Mouse (Mus musculus) E14TG2a.4 (cell line): ENCODE results near the gene Vps8.

ENCODE experiments used
- H3K27me3 ChIP-seq: 2 replicates; pipeline ENCODE4 v1.6.1; 2014; ENCODE audit warnings: low read length, control low read depth; ENCODE audit not compliant: insufficient read depth
- H3K36me3 ChIP-seq: 2 replicates; pipeline ENCODE4 v1.6.1; 2014; ENCODE audit warnings: low read length, control low read depth; ENCODE audit not compliant: insufficient read depth
- H3K4me1 ChIP-seq: replicated peaks from 2 replicates; pipeline ENCODE4 v1.6.1; 2014; ENCODE audit warnings: low read depth, low read length, control low read depth
- H3K4me3 ChIP-seq: replicated peaks from 2 replicates; pipeline ENCODE4 v1.5.1; 2014; ENCODE audit warnings: mild to moderate bottlenecking, low read length
- H3K9me3 ChIP-seq: 2 replicates; pipeline ENCODE4 v1.6.1; 2014; ENCODE audit warnings: low read length, control low read depth
- CTCF ChIP-seq: conservative IDR thresholded peaks from 2 replicates; pipeline ENCODE4 v1.5.1; 2014; ENCODE audit warnings: low read length
- NANOG ChIP-seq: IDR thresholded peaks from 2 replicates; pipeline ENCODE4 v1.6.1; 2014; ENCODE audit warnings: borderline replicate concordance, low read length, mixed read lengths
- POU5F1 ChIP-seq: IDR thresholded peaks from 2 replicates; pipeline ENCODE4 v1.6.1; 2014; ENCODE audit warnings: low read length, borderline replicate concordance

Vps8 gene

DNA sequence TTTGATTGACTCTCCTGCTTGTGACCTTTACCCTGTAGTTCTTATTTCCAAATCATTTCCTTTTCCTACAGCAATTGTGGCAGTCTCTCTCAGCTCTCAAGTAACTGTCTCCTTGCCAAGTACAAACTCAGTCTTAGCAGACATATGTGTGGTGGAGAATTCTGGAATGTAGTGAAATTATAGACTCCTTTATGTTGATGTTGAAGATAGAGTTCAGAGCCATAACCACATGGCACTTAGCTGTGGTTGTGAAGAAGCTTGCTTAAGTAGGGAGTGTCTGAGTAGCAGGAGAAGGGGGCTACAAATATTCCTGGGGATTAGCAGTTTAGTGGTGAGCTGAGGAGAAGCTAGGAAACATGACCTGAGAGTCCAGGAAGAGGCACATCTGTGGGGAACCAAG, 18.1 kb downstream of the Vps8 start:
- Histone ChIP-seq H3K36me3 (peaks cover 23% of the 10 kb centered on the region), H3K4me3 (no peak overlapping the region), H3K4me1 (peaks cover 4% of the 10 kb centered on the region), H3K9me3 (no peaks in the 10 kb centered on the region), H3K27me3 (no peaks in the 10 kb centered on the region)
- no peak for TF ChIP-seq POU5F1
- no peak for TF ChIP-seq CTCF
- TF ChIP-seq NANOG, result no peak

DNA sequence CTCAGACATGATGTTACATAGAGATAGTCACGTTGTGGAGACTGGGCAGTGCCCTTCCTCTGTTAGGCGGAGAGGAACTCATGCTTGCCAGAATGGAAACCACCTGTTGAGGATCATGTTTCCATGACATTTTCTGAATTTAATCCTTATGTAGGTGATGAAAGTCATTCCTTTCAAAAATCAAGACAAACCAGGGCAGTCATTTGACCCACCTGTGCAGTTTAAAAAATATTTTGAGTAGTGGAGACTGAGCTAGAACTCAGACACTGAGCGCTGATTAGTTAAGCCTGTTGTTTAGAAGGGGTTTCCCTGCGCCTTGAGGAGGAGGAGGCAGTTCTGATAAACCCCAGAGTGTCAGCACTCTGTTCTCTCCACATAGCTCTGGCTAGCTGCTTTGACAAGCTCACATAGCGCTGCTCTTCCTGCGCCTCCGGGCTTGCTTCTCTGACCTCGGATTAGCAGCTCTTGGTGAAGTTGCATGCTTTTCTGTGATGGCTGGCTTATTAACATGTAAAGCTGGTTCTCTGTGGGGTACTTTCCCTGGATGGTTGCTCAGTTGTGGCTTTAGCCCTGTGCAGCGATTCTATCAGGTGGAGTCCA, 22.2 kb downstream of the Vps8 start:
- Histone ChIP-seq H3K36me3 (peaks cover 20% of the 10 kb centered on the region), H3K9me3 (no peaks in the 10 kb centered on the region), H3K4me1 (peaks cover 8% of the 10 kb centered on the region), H3K4me3 (no peak overlapping the region), H3K27me3 (no peaks in the 10 kb centered on the region)
- TF ChIP-seq NANOG (no peak), CTCF (no peak), POU5F1 (no peak)

DNA sequence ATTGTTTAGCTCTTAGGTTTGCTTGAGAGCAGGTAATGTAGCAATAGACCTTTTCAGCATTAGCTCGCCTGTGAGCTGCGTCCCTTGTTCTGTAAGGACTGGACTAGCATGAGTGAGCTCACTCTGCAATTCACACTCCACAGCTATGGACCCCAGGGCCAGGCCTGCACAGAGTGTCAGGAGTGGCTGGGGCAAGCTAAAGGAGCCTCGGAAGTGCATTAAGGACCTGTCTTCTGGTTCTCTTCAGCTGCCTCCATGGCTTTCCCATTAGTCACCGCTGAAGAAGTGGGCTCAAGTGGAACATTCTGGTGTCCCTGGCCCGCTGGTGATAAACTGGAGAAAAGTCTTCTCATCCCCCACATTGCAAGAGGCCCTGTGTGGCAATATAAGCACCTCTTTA, 24.5 kb downstream of the Vps8 start:
- Histone ChIP-seq H3K36me3 (peaks cover 15% of the 10 kb centered on the region), H3K4me1 (peaks cover 8% of the 10 kb centered on the region), H3K4me3 (no peak overlapping the region), H3K9me3 (no peaks in the 10 kb centered on the region), H3K27me3 (no peaks in the 10 kb centered on the region)
- TF ChIP-seq POU5F1 (no peak), CTCF (no peak), NANOG (no peak)

DNA sequence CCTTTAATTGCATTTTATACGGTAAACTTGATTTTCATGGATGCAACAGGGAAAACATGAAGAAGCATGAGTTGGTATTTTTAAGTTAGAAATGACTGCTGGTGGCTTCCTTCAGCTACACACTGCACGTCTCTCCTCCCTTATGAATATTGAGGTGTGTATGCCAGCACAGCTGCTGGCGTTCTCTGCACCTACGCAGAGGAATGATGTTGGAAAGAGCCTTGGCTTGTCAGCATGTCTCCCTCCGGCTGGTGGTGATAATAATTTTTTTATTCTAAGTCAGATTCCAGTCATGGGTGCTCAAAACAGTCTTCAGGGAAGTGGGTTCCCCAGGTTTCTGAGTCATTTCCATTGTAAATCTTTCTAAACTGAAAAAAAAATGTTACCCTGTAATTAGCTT, 25.5 kb downstream of the Vps8 start:
- H3K4me3 ChIP-seq, result no peak overlapping the region
- TF ChIP-seq NANOG (no peak), CTCF (no peak)
- peaks cover 5% of the 10 kb centered on the region for H3K36me3 ChIP-seq
- no peaks in the 10 kb centered on the region for H3K27me3 ChIP-seq
- no peaks in the 10 kb centered on the region for H3K9me3 ChIP-seq
- H3K4me1 ChIP-seq, result peaks cover 8% of the 10 kb centered on the region

DNA sequence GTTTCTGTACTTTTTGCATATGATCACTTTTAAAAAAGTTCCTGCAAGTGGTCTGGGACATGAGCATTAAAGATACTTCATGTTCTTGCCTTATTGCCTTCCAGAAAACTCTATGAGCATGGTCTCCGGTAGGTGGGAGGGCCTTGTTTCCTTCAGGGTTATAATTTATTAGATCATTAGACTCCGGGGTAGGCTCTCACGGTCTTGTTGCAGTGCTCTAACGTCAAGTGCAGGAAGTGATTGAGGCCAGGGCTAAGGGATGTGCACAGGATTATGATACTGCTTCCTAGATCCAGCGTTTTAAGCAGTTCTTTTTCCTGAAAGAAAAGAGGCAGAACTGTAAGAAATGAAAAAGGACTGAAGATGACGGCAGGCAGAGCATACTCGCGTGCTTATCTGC, 27.0 kb downstream of the Vps8 start:
- H3K4me3 ChIP-seq, result no peak overlapping the region
- no peaks in the 10 kb centered on the region for H3K36me3 ChIP-seq
- peaks cover 8% of the 10 kb centered on the region for H3K4me1 ChIP-seq
- TF ChIP-seq CTCF (no peak), NANOG (no peak), POU5F1 (no peak)
- H3K9me3 ChIP-seq, result no peaks in the 10 kb centered on the region
- H3K27me3 ChIP-seq, result no peaks in the 10 kb centered on the region

DNA sequence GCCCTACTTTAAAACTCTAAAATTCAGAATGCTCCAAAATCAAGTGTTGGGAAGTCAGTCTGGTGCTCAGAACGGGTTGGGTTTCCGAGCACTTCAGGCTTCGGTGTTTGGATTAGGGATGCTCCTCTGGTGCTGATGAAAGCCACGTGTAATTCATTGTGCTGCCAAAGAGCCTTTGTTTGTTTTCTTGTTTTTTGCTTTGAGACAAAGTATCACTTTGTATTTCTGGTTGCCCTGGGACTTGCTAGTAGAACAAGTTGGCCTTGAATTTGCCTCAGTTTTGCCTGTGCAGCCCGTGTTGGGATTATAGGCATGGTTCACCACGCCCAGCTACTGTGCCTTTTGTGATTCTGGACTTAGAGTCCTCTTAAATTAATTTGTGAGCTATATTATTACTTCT, 29.7 kb downstream of the Vps8 start:
- Histone ChIP-seq H3K4me3 (no peak overlapping the region), H3K27me3 (no peaks in the 10 kb centered on the region), H3K4me1 (0 out of 2 replicates have a peak, but pooled peaks cover 4% of the 10 kb centered on the region), H3K9me3 (no peaks in the 10 kb centered on the region), H3K36me3 (0 out of 2 replicates have a peak, but pooled peaks cover 2% of the 10 kb centered on the region)
- no peak for TF ChIP-seq NANOG
- no peak for TF ChIP-seq POU5F1
- no peak for TF ChIP-seq CTCF

DNA sequence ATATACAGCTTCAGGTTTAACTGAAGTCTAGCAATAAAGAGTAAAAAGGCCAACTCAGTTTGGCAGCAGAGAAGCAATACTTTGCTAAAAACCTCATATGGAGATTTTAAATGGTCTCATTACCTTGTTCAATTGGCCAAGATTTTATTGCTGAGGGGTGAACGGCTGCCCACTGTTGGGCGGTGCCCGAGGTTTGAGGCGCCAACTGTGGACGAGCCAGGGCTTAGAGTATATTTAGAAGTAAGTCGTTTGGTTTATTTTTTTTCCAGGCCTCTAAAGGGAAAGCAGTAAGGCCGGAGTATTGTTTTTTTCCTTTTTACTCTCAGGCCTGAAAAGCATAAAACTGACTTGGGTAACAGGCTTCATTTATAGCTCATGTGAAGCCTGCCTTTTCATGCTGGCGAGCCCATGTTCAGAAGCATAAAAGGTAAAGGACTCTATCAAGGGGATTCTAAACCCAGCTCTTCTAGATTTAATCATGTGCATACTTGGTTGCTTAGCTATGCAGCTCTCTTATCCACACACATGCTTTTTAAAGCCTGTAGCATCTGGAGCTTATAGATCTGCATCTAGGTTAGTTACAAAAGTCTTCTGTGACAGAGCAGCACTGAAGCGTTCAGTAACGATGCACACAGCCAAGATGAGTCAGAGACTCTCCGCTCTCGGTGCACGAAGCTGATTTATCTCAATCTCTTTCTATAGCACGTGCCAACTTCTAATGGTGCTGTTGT, 34.9 kb downstream of the Vps8 start:
- no peak overlapping the region for H3K4me3 ChIP-seq
- H3K4me1 ChIP-seq, result no peaks in the 10 kb centered on the region
- no peaks in the 10 kb centered on the region for H3K9me3 ChIP-seq
- TF ChIP-seq NANOG (no peak), CTCF (no peak), POU5F1 (no peak)
- peaks cover 25% of the 10 kb centered on the region for H3K36me3 ChIP-seq
- no peaks in the 10 kb centered on the region for H3K27me3 ChIP-seq

DNA sequence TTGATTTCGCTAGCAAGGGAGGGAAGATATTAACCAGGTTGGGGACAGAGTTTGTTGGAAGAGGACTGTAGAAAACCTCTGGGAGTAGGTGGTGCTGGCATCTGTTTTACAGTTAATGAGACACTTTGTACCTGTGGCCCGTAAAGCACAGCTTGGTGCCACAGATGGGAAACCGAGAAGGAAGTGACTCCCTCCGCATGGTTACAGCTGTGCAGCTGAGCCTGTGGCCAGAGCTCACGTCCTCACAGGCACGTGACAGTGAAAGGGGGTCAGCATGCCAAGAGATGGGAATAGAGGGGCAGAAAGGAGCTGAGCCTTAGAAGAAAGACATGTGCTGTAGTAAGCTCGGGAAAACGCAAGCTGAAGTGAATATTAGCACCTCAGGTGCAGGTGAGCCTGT, 43.0 kb downstream of the Vps8 start:
- TF ChIP-seq NANOG, result no peak
- TF ChIP-seq CTCF, result no peak
- TF ChIP-seq POU5F1, result no peak
- Histone ChIP-seq H3K36me3 (peaks cover 19% of the 10 kb centered on the region), H3K4me3 (no peak overlapping the region), H3K27me3 (no peaks in the 10 kb centered on the region), H3K4me1 (peaks cover 7% of the 10 kb centered on the region; the same call in 1 of the 2 replicates), H3K9me3 (no peaks in the 10 kb centered on the region)
